Mouse (Mus musculus): ENCODE measurements around the gene Kcnmb2.

DNA sequence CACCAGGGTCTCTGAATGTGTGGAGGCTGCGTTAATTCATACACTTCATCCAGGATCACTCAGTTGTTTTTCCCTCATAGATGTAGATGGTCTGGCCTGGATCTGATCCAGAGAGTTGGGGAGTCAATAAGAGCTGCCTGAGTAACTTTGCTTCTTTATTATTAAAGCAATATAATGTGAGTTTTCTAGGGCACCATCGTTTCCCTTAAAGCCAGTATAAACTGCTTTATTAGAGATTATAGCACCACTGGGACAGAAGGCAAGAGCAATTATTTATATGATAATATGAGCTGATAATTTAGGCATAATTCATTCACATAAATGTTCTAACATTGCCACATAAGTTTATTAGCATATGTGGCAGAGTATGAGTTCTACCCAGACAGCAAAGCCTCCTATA lies 52.7 kb downstream of the Kcnmb2 start:
- TF ChIP-seq POLR2A (IDR thresholded peaks at IDR 0.05; ENCODE audit: control insufficient read depth, extremely low read depth, insufficient read depth, low read length, poor library complexity) (no peak), CTCF (IDR thresholded peaks at IDR 0.05; ENCODE audit: borderline replicate concordance, control insufficient read depth, extremely low read depth, insufficient read depth, low read length, poor library complexity) (no peak)
